Mouse (Mus musculus) G1E (cell line): Measurements from ENCODE around the gene Mtrex.

Source experiments
- CTCF ChIP-seq: IDR thresholded peaks from 2 replicates; pipeline ENCODE4 v1.5.1; 2012; ENCODE audit warnings: low read depth, low read length, inconsistent platforms, mixed read lengths
- GATA1 ChIP-seq: IDR thresholded peaks from 2 replicates; pipeline ENCODE4 v1.6.1; 2012; ENCODE audit warnings: borderline replicate concordance, low read length, inconsistent platforms, mixed read lengths
- POLR2AphosphoS5 ChIP-seq: IDR thresholded peaks from 2 replicates; pipeline ENCODE4 v1.6.1; 2012; ENCODE audit warnings: low read depth, low read length, inconsistent platforms; ENCODE audit not compliant: insufficient replicate concordance

GRCm38 (mm10) chr13:112925266-112925665 lies 1.9 kb downstream of the Mtrex start:
- TF ChIP-seq CTCF (no peak), GATA1 (no peak), POLR2AphosphoS5 (no peak)
